Mouse (Mus musculus) thymus, adult 2 months (tissue): ENCODE measurements at regions not wholly inside any gene's neighbourhood (a gene's known extent, or its start where the extent isn't known, plus 50 kb on each side); places are given as distances from the start of the nearest gene placed in this dataset.

Source experiments
- DNase-seq: peaks from one replicate; pipeline ENCODE4 v3.0.0; 2021
- H3K27ac ChIP-seq: fragments of 200-500 bp; 2 replicates; pipeline ENCODE4 v1.5.1; 2012; ENCODE audit warnings: low read length, control low read depth; ENCODE audit not compliant: control insufficient read depth, insufficient read depth
- H3K27me3 ChIP-seq: fragments of 200-500 bp; 2 replicates; pipeline ENCODE4 v1.6.1; 2012; ENCODE audit warnings: mild to moderate bottlenecking, low read length, moderate library complexity, mixed read lengths; ENCODE audit not compliant: control insufficient read depth, insufficient read depth
- H3K36me3 ChIP-seq: fragments of 200-500 bp; 2 replicates; pipeline ENCODE4 v1.6.1; 2012; ENCODE audit warnings: mild to moderate bottlenecking, low read length, moderate library complexity; ENCODE audit not compliant: control insufficient read depth, insufficient read depth
- H3K4me1 ChIP-seq: fragments of 200-500 bp; replicated peaks from 2 replicates; pipeline ENCODE4 v1.6.1; 2012; ENCODE audit warnings: low read length; ENCODE audit not compliant: control insufficient read depth, insufficient read depth
- H3K4me3 ChIP-seq: fragments of 200-500 bp; 2 replicates; pipeline ENCODE4 v1.5.1; 2012; ENCODE audit warnings: mild to moderate bottlenecking, low read length, control low read depth, moderate library complexity; ENCODE audit not compliant: control insufficient read depth, insufficient read depth
- CTCF ChIP-seq: fragments of 200-500 bp; IDR thresholded peaks from 2 replicates; pipeline ENCODE4 v1.5.1; 2012; ENCODE audit warnings: mild to moderate bottlenecking, control low read depth, low read length, moderate library complexity, borderline replicate concordance; ENCODE audit not compliant: control insufficient read depth, poor library complexity, insufficient read depth; ENCODE audit errors: extremely low read depth
- POLR2A ChIP-seq: fragments of 200-500 bp; IDR thresholded peaks from 2 replicates; pipeline ENCODE4 v1.6.1; 2012; ENCODE audit warnings: mild to moderate bottlenecking, low read length, control low read depth, moderate library complexity; ENCODE audit not compliant: control insufficient read depth, poor library complexity, insufficient read depth; ENCODE audit errors: extremely low read depth
- WGBS: fragments of 180-500 bp; shearing (Covaris S2); methylation state at CpG from one replicate; pipeline ENCODE4 v1.1.7; 2018; 5-methylcytosine and 5-hydroxymethylcytosine counted together

- Histone ChIP-seq H3K4me1 (no peaks in the 10 kb centered on the region), H3K27me3 (no peaks in the 10 kb centered on the region), H3K36me3 (no peaks in the 10 kb centered on the region), H3K27ac (no peak overlapping the region), H3K4me3 (no peak overlapping the region)
- no peak for TF ChIP-seq POLR2A
- TF ChIP-seq CTCF, result no peak
- DNase-seq, result no peak
- WGBS, result 81% methylated on average over 5 of the region's 5 CpGs
Measured at GRCm38 (mm10) chrX:163117681-163118393, 153.4 kb upstream of the S100g start.

- WGBS, result 100% methylated on average over 1 of the region's 1 CpGs
- TF ChIP-seq CTCF (no peak), POLR2A (no peak)
- H3K36me3 ChIP-seq, result no peaks in the 10 kb centered on the region
- H3K27me3 ChIP-seq, result no peaks in the 10 kb centered on the region
- H3K4me1 ChIP-seq, result no peaks in the 10 kb centered on the region
- no peak for DNase-seq
- no peak overlapping the region for H3K4me3 ChIP-seq
- H3K27ac ChIP-seq, result no peak overlapping the region
Measured at GRCm38 (mm10) chrX:163117237-163117636, 152.8 kb upstream of the S100g start.

GRCm38 (mm10) chrX:163095026-163095765 lies 130.8 kb upstream of the S100g start:
- TF ChIP-seq POLR2A (no peak), CTCF (no peak)
- no peaks in the 10 kb centered on the region for H3K4me1 ChIP-seq
- no peak overlapping the region for H3K27ac ChIP-seq
- WGBS, result 89% methylated on average over 4 of the region's 4 CpGs
- H3K36me3 ChIP-seq, result no peaks in the 10 kb centered on the region
- no peak for DNase-seq
- no peak overlapping the region for H3K4me3 ChIP-seq
- no peaks in the 10 kb centered on the region for H3K27me3 ChIP-seq
